Mouse (Mus musculus) ES-Bruce4 (cell line): ENCODE measurements around the gene Dcaf7.

Source experiments
- CTCF ChIP-seq: IDR thresholded peaks from one replicate; pipeline ENCODE4 v1.8.1; 2011; ENCODE audit warnings: low read depth, low read length
- EP300 ChIP-seq: IDR thresholded peaks from 2 replicates; pipeline ENCODE4 v1.6.1; 2011; ENCODE audit warnings: low read depth, low read length; ENCODE audit not compliant: insufficient read depth
- POLR2A ChIP-seq: IDR thresholded peaks from one replicate; pipeline ENCODE4 v1.8.1; 2011; ENCODE audit warnings: low read length; ENCODE audit not compliant: insufficient read depth

GRCm38 (mm10) chr11:105990231-105990630, 46.4 kb upstream of the Dcaf7 start:
- TF ChIP-seq CTCF (no peak), POLR2A (no peak), EP300 (no peak)
